Mouse (Mus musculus) cerebellum, postnatal 4 days (tissue): Measurements from ENCODE around the gene Dennd6a.
A peak's percentile ranks its signal among the peaks of the same experiment; 100 is the strongest.
"Not testable (repeated sequence)": the region's sequence is repeated elsewhere in the genome, so short reads cannot be mapped to it uniquely, and the experiment has no call there.

Experiments
- DNase-seq, 2 experiments: peaks; one replicate each; pipeline ENCODE4 v3.0.0; 2022; ENCODE audit warnings: low spot score in 2 of 2, mixed read lengths in 1 of 2

Dennd6a gene

GRCm38 (mm10) chr14:26643006-26643624, 69.5 kb downstream of the Dennd6a start:
- DNase-seq: no peak

GRCm38 (mm10) chr14:26645989-26646650, 72.5 kb downstream of the Dennd6a start:
- peak in 1 of 2 experiments; percentile 11 for DNase-seq

GRCm38 (mm10) chr14:26647811-26648210, 74.2 kb downstream of the Dennd6a start:
- DNase-seq: no peak

- DNase-seq: no peak
Measured at GRCm38 (mm10) chr14:26651901-26652300, 78.2 kb downstream of the Dennd6a start.

- DNase-seq: no peak
Measured at GRCm38 (mm10) chr14:26658178-26658577, 84.5 kb downstream of the Dennd6a start.

GRCm38 (mm10) chr14:26660233-26660632, 86.6 kb downstream of the Dennd6a start:
- no peak for DNase-seq

- no peak for DNase-seq
Measured at GRCm38 (mm10) chr14:26662016-26662415, 88.4 kb downstream of the Dennd6a start.

GRCm38 (mm10) chr14:26662488-26662887, 88.8 kb downstream of the Dennd6a start:
- DNase-seq: no peak

GRCm38 (mm10) chr14:26663851-26664250, 90.2 kb downstream of the Dennd6a start:
- no peak for DNase-seq

- no peak for DNase-seq
Measured at GRCm38 (mm10) chr14:26667991-26668370, 94.3 kb downstream of the Dennd6a start.

GRCm38 (mm10) chr14:26668371-26669291, 95.0 kb downstream of the Dennd6a start:
- DNase-seq: peak; percentile 21 to 43

- DNase-seq: peak; percentile 52 to 77
Measured at GRCm38 (mm10) chr14:26669292-26670073, 95.8 kb downstream of the Dennd6a start, which contains the start of gene Pde12. Pde12 (minus strand) TSS chr14:26669883.

- DNase-seq: no peak
Measured at GRCm38 (mm10) chr14:26670964-26671363, 97.3 kb downstream of the Dennd6a start.

GRCm38 (mm10) chr14:26671870-26672615, 98.4 kb downstream of the Dennd6a start:
- not testable (repeated sequence) for DNase-seq

- not testable (repeated sequence) for DNase-seq
Measured at GRCm38 (mm10) chr14:26674476-26675169, 101.0 kb downstream of the Dennd6a start.

GRCm38 (mm10) chr14:26675371-26675770, 101.7 kb downstream of the Dennd6a start:
- peak; percentile 21 to 25 for DNase-seq

- no peak for DNase-seq
Measured at GRCm38 (mm10) chr14:26675791-26676190, 102.1 kb downstream of the Dennd6a start.
